Mouse (Mus musculus) neural tube, embryonic 14.5 days (tissue): ENCODE measurements around the gene Tcf3. TPM values are rescaled to one million over a fixed set of nuclear protein-coding genes. Genes with fewer than 3 reads are reported as not detected.

Experiments
- ATAC-seq: fragments of 200-750 bp; cut with Nextera tagmentation; 2 replicates; pipeline ENCODE4 v1.8.0; 2017; ENCODE audit warnings: low read depth, mild to moderate bottlenecking, moderate TSS enrichment, moderate library complexity
- H3K27ac ChIP-seq: fragments of 300-500 bp; sonication (generic); 2 replicates; pipeline ENCODE4 v1.5.1; 2014; ENCODE audit warnings: low read depth, mild to moderate bottlenecking, control low read depth, low read length, moderate library complexity, mixed read lengths
- H3K27me3 ChIP-seq: fragments of 300-500 bp; sonication (generic); 2 replicates; pipeline ENCODE4 v1.6.1; 2014; ENCODE audit warnings: low read length; ENCODE audit not compliant: control insufficient read depth, insufficient read depth
- H3K36me3 ChIP-seq: fragments of 300-500 bp; sonication (generic); 2 replicates; pipeline ENCODE4 v1.6.1; 2014; ENCODE audit warnings: low read length, mixed read lengths; ENCODE audit not compliant: control insufficient read depth, insufficient read depth
- H3K4me1 ChIP-seq: fragments of 300-500 bp; sonication (generic); 2 replicates; pipeline ENCODE4 v1.6.1; 2014; ENCODE audit warnings: low read length; ENCODE audit not compliant: control insufficient read depth, insufficient read depth
- H3K4me2 ChIP-seq: fragments of 300-500 bp; sonication (generic); 2 replicates; pipeline ENCODE4 v1.6.1; 2014; ENCODE audit warnings: mild to moderate bottlenecking, low read depth, low read length, control low read depth
- H3K4me3 ChIP-seq: fragments of 300-500 bp; sonication (generic); 2 replicates; pipeline ENCODE4 v1.5.1; 2014; ENCODE audit warnings: low read depth, low read length, control low read depth, mixed read lengths
- H3K9ac ChIP-seq: fragments of 300-500 bp; sonication (generic); replicated peaks from 2 replicates; pipeline ENCODE4 v1.6.1; 2014; ENCODE audit warnings: low read depth, mild to moderate bottlenecking, control low read depth, low read length, mixed read lengths
- H3K9me3 ChIP-seq: fragments of 300-500 bp; sonication (generic); 2 replicates; pipeline ENCODE4 v1.6.1; 2016; ENCODE audit warnings: low read length; ENCODE audit not compliant: control insufficient read depth
- WGBS: fragments of 180-500 bp; shearing (Covaris S2); extraction: QIAGEN DNeasy Blood & Tissue Kit; methylation state at CpG from one replicate; pipeline ENCODE4 v1.1.7; 2014; 5-methylcytosine and 5-hydroxymethylcytosine counted together
- polyA plus RNA-seq: library from polyadenylated mRNA; unstranded; fragments of >200 nt; fragmentation: Nextera tagmentation; extraction: Ambion mirVana; gene quantifications from 2 replicates; pipeline ENCODE4 v1.2.1, GENCODE M21; 2014

Gene Tcf3
- 30.4 and 42.1 TPM in 2 replicates for polyA plus RNA-seq

DNA sequence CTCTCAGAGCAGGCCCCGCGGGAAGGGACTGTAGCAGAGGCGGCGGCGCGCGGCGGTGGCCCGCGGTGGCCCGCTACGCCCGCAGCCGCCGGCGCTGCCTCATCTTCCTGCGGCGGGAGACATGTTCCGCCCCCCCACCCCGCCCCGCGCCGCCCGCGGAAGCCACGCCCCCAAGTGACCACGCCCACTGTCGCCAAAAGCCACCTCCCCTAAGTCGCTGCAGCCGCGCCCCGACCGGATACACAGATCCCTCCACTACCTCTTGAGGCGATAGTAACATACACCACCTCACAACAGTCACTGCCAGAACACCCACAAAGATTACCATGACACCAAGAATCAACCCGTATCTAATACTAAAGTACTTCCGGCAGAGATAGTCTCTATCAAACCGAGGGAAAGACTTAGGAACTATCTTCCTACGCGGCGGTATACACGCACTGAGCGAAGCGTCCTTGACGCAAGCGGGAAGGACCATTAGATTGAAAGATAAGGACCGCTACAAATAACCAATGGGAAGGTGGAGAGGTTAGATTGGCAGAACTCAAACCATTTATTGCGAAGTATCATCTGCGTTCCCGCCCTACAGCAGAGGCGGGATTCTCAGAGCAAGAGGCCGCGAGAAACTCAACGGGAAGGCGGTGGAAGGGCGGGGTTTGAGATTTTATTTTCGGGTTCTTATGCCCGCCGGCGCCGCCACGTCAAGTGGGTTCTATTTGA is at the start of gene Tcf3:
Gene Tcf3 (minus strand): TSS at position 135 of the 720 bp plus-strand sequence.
- Histone ChIP-seq H3K9ac (peak within 1 kb of the TSS; percentile 94), H3K4me3 (peak within 1 kb of the TSS; percentile 90), H3K27me3 (no peaks in the 10 kb centered on the region), H3K9me3 (no peaks in the 10 kb centered on the region), H3K27ac (peak within 1 kb of the TSS; percentile 94), H3K36me3 (peaks cover 16% of the 10 kb centered on the region; the same call in 1 of the 2 replicates), H3K4me1 (peaks cover 17% of the 10 kb centered on the region), H3K4me2 (peak within 1 kb of the TSS; percentile 75)
- WGBS: under 1% methylated on average over 61 of the region's 61 CpGs
- peak; percentile 94 for ATAC-seq

DNA sequence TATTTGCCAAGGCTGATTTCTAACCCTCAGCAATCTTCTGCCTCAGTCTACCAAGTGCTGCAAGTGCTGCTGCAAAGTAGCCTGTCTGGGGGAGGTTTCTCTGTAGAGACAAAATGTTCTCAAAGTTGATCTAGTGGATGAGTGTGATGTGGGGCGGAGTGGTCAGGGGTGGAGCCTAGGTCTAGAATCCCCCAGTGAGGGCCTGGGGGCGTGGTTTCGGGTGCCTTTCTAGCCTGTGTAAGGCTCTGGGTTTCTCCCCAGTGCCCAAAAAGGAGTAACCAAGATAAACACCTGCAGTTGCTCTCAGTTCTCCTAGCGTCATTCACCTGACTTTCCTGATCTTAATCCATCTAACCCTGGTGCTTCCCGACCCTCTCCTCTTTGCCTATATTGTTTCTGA is 47.6 kb upstream of the Tcf3 start:
- Histone ChIP-seq H3K27ac (no peak overlapping the region), H3K4me3 (no peak overlapping the region), H3K9me3 (no peaks in the 10 kb centered on the region), H3K4me2 (no peak overlapping the region), H3K27me3 (peaks cover 5% of the 10 kb centered on the region; the same call in 1 of the 2 replicates), H3K36me3 (no peaks in the 10 kb centered on the region), H3K9ac (no peak overlapping the region), H3K4me1 (0 out of 2 replicates have a peak, but pooled peaks cover 2% of the 10 kb centered on the region)
- WGBS: 16% methylated on average over 5 of the region's 5 CpGs
- ATAC-seq: no peak

DNA sequence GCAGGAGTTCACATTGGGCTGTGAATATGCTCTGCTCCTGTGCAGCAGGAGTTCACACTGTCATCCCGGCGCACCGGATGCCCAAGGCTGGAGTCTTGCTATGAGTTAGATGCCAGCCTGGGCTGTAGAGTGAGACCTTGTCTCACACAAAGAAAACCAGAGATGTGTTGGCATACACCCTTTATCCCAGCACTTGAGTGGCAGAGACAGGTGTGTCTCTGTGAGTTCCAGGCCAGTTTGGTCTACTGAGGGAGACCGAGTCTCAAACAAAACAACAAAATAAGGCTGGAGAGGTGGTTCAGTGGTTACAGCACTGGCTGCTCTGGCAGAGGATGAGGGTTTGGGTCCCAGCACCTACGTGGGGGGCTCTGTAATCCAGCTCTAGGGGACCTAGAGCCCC is 45.1 kb upstream of the Tcf3 start:
- Histone ChIP-seq H3K4me3 (no peak overlapping the region), H3K4me1 (0 out of 2 replicates have a peak, but pooled peaks cover 2% of the 10 kb centered on the region), H3K9ac (no peak overlapping the region), H3K9me3 (no peaks in the 10 kb centered on the region), H3K36me3 (no peaks in the 10 kb centered on the region), H3K4me2 (no peak overlapping the region), H3K27me3 (no peaks in the 10 kb centered on the region; the same call in 1 of the 2 replicates), H3K27ac (no peak overlapping the region)
- 81% methylated on average over 5 of the region's 5 CpGs for WGBS
- ATAC-seq: no peak

DNA sequence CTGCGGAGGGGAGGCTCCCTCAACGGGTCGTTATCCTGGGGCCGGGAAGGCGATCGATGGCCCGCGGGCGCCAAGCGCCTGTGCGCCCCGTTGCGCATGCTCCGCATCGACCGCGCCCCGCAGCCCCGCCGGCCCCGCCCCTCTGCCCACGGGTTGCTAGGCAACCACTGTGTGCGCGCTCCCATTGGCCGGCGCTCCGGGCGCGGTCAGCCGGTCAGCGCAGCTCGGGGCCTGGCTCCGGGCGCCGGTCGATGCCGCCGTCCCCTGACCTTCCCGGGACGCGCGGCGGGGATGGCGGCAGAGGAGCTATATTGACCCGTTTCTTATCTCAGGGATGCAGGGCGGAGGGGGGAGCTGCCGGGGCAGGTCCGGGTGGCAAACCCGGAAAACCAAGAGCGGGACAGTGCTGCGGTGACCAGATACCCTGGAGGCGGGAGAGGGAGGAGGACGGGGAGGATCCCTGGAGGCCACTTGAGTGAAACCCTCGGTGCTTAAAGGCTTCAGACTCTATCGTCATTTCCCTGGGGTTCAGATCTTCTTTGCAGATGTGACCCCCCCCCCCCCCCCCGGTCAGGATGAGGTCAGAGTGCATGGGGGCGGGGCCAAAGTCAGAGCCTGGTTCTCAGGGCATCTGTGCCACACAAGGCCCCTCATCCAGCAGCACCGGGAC is 42.0 kb upstream of the Tcf3 start:
- no peaks in the 10 kb centered on the region for H3K36me3 ChIP-seq
- peak overlapping the region; percentile 66 for H3K4me2 ChIP-seq
- ATAC-seq: peak; percentile 91
- no peaks in the 10 kb centered on the region for H3K4me1 ChIP-seq
- H3K27ac ChIP-seq: peak overlapping the region; percentile 74
- H3K9ac ChIP-seq: peak overlapping the region; percentile 79
- no peaks in the 10 kb centered on the region for H3K27me3 ChIP-seq
- WGBS: 1% methylated on average over 57 of the region's 58 CpGs
- H3K4me3 ChIP-seq: peak overlapping the region; percentile 62
- no peaks in the 10 kb centered on the region for H3K9me3 ChIP-seq

DNA sequence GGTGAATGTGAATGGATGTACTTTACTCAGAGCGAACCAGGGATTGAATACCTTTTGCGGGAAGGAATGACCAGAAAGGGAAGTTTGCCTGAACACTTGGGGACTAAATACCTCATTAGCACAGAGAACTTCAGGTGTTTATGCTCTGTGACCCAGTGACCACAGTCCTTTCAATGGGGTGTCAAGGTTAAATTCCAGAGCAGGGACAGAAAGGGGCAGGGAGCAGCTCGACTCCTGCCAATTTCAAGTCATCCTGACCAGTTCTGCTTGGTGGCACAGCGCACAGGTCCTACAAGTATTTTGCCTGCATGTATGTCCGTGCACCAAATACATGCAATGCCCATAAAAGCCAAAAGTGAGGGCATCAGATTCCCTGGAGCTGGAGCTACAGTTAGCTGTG is 31.6 kb upstream of the Tcf3 start:
- Histone ChIP-seq H3K27me3 (peaks cover 2% of the 10 kb centered on the region; the same call in 1 of the 2 replicates), H3K9ac (no peak overlapping the region), H3K4me3 (no peak overlapping the region), H3K27ac (no peak overlapping the region), H3K4me1 (no peaks in the 10 kb centered on the region), H3K9me3 (no peaks in the 10 kb centered on the region), H3K36me3 (no peaks in the 10 kb centered on the region), H3K4me2 (no peak overlapping the region)
- no peak for ATAC-seq
- WGBS: 66% methylated on average over 5 of the region's 5 CpGs

DNA sequence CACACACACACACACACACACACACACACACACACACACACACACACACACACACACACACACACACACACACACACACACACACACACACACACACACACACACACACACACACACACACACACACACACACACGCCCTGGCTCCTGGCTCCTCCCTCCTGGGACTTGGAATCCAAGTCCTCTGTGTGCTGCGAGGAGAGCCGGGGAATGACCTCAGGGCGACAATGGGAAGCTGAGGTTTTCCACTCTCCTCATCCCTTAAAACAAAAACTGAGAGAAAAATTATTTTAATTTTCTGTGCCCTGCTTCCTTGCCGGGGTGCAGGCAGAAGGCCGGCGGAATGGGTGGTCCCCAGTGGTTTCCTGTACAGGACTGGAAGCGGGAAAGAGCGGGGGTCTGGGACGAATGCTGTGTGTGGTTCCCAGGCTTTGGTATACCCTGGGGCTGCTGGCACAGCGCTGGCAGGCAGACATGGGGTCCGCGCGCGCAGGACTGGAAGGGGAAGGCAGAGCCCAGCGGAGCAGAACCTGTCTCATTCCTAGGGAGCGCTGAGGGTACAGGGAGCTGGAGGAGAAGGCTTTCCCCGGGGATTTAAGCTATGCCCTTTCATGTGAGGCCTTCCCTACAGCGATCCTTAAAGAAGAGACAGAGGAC is 31.1 kb upstream of the Tcf3 start:
- Histone ChIP-seq H3K4me1 (no peaks in the 10 kb centered on the region), H3K36me3 (no peaks in the 10 kb centered on the region), H3K4me2 (peak overlapping the region; percentile 20; the same call in 1 of the 2 replicates), H3K9me3 (no peaks in the 10 kb centered on the region), H3K27me3 (peaks cover 2% of the 10 kb centered on the region; the same call in 1 of the 2 replicates), H3K9ac (no peak overlapping the region), H3K4me3 (no peak overlapping the region), H3K27ac (no peak overlapping the region)
- WGBS: 7% methylated on average over 17 of the region's 19 CpGs
- ATAC-seq: no peak

DNA sequence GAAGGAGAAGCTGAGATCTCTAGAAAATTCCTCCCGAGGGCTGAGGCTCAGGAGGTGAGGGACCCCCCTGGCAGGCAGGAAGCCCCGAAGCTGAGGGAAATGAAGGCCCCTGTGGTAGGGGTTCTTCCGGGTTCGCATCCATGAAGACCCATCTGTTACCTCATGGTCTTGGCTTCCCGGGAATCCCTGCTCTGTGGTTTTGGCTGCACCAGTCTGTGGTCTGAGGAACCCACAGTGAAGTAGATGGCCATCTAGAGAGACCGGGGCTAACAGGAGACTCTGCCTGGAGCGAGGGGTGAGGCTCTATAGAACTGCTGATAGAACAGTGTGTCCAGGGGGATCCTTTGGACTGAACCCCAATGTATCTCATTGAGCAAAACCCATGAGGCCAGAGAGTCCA is 27.9 kb upstream of the Tcf3 start:
- Histone ChIP-seq H3K9me3 (no peaks in the 10 kb centered on the region), H3K4me3 (no peak overlapping the region), H3K27ac (no peak overlapping the region), H3K4me2 (no peak overlapping the region), H3K36me3 (no peaks in the 10 kb centered on the region), H3K4me1 (no peaks in the 10 kb centered on the region), H3K27me3 (peaks cover 2% of the 10 kb centered on the region; the same call in 1 of the 2 replicates), H3K9ac (no peak overlapping the region)
- 78% methylated on average over 7 of the region's 7 CpGs for WGBS
- ATAC-seq: no peak

DNA sequence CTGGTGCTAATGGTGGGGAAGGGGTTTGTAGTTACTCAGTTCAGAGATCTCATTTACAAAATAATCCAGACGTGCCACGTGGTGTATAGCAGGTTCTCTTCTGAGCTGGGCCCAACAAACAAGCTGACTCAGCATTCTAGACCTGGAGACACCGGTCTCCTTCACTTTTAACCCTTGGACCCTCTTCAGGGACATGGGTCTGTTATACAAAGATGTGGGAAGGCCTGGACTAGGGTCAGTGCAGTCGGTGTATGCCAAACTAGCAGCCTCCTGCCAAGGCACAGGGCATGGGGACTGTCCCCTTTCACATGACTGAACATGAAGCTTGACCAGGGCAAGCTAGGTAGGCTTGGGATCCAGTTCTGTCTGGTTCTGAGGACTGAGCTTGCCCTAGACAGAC is 26.9 kb upstream of the Tcf3 start:
- 71% methylated on average over 4 of the region's 4 CpGs for WGBS
- H3K27me3 ChIP-seq: peaks cover 2% of the 10 kb centered on the region; the same call in 1 of the 2 replicates
- H3K27ac ChIP-seq: no peak overlapping the region
- no peak overlapping the region for H3K4me3 ChIP-seq
- H3K4me1 ChIP-seq: no peaks in the 10 kb centered on the region
- no peak for ATAC-seq
- H3K4me2 ChIP-seq: no peak overlapping the region
- no peaks in the 10 kb centered on the region for H3K36me3 ChIP-seq
- no peaks in the 10 kb centered on the region for H3K9me3 ChIP-seq
- H3K9ac ChIP-seq: no peak overlapping the region
